Mouse (Mus musculus) spleen, postnatal 14 days (tissue): ENCODE measurements around the gene Smok3b.
A peak's percentile ranks its signal among the peaks of the same experiment; 100 is the strongest.
"Not testable (repeated sequence)": the region's sequence is repeated elsewhere in the genome, so short reads cannot be mapped to it uniquely, and the experiment has no call there.

Experiments used
- DNase-seq, 2 experiments: peaks; one replicate each; pipeline ENCODE4 v3.0.0; 2021 to 2022; ENCODE audit warnings: low spot score in 2 of 2

Smok3b gene

DNA sequence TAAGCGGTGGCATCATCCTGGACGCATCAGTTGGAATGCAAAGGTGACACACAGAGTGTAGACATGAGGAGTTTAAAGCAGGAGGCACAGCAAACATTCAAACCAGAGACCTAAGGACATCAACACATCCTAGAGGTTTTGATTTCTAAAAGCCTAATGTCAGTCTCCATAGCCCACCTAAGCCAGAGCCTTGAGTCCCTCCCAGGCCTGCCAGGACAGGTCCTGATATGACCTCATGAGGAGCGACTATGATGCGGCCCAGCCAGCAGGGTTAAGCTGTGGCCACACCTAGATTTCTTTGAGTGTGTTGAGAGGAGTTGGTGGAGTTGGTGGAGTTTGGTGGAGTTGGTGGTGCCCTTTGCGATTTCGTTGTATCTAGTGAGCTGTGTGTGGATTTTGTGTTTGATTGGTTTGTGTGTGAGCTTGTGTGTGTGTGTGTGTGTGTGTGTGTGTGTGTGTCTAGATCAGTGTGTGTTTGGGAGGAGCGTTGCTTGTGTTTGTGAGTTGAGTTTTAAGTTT, at the start of gene Smok3b, which contains the start of gene Smok3a:
TSS of gene Smok3b (plus strand) at position 469 of the 519 bp plus-strand sequence.
TSS of gene Smok3a (plus strand) at position 301 of the 519 bp plus-strand sequence.
- DNase-seq = not testable (repeated sequence)

DNA sequence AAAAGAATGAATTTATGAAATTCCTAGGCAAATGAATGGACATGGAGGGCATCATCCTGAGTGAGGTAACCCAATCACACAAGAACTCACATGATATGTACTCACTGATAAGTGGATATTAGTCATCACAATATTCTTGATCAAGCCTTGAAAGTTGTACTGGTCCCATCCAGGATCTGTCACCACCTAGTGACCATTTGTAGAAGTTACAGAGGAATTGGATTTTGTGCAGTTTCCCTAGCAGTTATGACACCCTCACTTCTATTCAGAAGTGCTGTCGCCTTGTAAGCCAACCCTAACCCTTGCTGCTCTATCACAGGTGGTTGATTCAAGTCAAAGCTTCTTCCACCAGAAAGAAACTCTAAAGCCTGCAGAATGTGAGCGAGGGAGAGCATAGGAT, 48.1 kb upstream of the Smok3b start:
- no peak for DNase-seq

DNA sequence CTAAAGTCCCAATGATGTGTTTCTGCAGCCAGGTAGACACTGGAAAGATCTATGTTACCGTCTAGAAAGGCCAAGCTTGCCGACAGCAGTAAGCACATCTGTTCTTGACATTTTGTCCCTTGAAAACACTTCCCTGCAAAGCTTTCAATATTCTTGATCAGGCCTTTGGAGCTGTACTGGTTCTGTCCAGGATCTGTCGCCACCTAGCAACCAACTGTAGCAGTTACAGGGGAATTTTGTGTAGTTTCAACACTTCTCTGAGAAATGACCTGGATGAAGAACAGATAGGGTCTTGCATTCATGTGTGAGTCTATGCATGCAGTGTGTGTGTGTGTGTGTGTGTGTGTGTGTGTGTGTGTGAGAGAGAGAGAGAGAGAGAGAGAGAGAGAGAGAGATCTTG, 47.5 kb upstream of the Smok3b start:
- no peak for DNase-seq

DNA sequence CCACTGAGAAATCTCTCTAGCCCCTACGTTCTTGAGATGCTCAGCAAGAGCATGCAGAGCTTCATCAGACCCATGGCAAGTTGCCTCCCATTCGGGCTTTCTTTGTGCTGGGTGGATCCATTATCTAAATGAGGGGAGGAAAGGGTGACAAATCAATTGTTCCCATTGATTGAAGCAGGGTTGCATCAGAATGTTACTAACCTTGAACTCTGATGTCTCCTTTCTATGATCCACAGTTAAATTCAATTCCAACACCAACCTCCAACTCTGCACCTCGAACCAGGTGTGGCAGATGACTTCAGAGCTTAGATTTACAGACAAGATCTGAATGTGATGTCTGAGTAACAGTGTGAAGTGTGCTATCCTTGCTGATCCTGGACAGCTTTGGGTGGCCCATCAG, 46.5 kb upstream of the Smok3b start:
- no peak for DNase-seq

DNA sequence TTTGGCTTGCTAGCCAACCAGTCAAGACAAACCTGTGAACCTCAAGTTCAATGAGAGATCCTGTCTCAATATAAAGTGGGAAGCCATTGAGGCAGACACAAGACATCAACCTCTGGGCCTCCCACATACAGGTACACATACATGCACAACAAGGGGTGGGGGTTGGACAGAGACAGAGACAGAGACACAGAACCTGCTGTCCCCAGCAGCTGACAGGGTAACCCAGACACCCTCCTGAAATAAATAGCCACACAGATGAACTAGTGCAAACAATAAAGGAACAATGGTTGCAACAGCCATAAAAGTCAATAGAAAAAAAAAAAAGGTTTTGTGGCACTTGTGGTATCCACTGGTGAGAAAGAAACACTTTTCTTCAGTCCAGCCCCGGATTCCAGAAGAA, 45.8 kb upstream of the Smok3b start:
- DNase-seq = no peak

DNA sequence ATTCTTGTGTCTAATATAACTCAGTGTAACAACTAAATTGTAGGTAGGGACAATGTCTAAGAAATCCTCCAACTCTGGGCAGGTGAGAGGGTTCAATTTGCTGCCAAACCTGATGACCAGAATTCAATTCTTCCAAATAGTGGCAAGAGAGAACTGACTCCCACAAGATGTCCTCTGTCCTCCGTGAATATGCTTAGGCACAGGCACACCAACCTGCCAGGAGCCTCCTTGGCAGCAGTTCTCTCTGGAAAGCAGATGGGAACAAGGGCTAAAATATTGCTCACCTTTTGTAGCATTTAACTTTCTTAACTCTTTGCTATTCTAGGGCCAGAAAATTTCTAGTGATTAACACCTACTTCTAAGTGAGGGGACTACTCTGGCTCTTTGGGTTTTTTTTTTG, 43.9 kb upstream of the Smok3b start:
- DNase-seq = no peak

DNA sequence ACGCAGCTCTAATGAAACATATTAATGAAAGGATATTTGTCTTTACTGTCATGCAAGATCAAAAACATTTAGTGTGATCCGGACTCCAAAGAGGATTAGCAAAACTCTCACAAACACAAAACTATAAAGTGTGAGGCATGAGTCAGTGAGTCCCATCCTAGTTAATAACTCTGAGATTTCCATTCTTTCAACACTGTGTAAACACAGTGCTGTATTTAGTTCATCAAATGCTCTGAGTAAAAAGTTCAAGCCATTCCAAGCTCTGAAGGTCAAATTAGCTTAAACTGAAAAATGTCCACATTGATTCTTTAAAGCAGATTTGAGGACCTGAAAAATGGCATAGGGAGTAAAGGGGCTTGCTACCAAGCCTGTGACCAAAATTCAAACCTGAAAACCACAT, 42.1 kb upstream of the Smok3b start:
- DNase-seq = no peak

DNA sequence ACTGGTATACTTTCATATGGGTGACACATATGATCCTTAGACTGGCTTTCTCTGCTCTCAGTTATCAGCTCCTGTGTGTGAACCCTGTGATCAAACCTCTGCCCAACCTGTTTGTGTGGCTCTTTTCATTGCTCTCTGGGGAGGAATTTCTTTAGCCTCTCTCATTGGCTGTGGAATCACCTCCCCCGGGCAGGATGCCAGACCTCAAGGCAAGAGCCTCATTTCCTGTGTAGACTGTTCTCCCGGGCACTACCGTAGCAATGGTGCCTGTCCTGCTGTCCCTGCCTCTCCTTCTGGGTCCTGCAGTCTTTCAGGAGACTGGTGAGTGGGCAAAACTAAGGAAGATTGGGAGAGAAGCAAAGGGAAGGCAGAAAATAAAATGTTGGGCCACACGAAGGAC, 39.9 kb upstream of the Smok3b start, which contains the start of gene Azgp1:
TSS of gene Azgp1 (plus strand) at position 221 of the 400 bp plus-strand sequence.
- DNase-seq = no peak

DNA sequence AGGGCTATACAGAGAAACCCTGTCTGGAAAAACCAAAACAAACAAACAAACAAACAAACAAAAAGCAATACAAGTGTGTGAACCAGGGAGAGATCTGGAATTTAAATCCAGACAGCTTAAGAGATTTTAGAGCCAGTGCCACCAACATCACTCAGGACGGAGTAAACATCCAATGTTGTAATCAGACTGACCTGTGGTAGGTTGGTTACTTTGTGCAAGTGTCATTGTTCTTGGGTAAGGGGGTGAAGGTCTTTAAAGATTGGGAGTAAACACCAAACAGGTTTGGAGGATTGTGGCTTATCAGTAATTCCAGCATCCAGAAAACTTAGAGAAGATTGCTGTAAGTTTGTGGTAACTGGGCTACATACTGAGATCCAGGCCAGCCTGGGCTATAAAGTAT, 34.9 kb upstream of the Smok3b start:
- DNase-seq = no peak

DNA sequence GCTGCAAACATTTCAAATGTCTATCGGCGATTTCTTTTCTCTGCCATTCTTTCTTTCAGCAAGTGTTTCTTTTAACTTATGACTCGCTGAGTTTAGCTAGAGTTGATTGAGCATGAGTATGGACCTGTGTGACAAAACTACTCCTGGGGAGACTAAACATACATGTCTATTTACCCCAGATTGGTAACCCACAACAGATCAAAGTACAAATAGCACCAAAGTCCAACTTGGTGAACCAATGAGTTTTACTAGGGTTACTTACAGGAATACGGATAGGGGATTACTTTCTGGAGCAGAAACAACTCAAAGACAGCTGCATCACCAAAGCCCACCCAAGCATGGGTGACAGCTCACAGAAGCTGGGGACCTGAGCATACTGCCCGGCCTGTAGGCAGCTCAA, 11.8 kb upstream of the Smok3b start:
- no peak for DNase-seq

DNA sequence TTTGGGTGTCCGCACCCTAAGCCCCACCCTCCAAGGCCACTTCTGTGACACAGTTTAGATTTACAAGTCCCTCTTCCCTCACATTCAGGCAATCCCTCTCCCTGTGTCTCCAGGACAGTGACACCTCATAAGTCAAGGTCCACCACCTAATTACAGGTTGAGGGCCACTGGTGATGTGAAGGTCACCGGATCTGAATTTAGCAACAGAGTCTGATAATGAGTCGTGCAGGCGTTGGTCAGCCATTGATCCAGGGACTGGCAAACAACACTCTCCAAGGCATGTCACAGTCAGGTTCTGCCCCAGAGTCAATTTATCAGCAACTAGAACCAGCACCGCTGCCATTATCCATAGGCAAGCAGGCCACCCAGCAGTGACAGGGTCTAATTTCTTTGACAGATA, 8.8 kb upstream of the Smok3b start:
- DNase-seq = no peak

DNA sequence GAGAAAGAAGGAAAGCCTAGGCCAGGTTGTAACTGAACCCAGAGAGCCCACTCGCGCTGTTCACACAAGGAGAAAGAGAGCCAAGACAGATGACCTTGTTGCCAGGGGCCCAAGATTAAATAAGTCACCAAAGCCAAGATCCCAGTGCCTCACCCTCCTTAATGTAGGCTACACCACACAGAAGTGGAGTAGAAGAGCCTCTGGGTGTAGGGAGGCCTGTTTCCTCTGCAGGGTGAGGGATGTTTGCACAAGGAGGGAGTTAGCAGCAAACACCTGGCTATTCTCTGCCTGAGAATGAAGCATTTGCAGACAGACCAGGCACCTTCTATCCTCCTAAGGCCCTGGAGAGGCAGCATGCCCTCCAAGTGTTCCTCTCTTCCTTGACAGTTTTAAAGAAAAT, 4.7 kb upstream of the Smok3b start:
- DNase-seq = no peak

DNA sequence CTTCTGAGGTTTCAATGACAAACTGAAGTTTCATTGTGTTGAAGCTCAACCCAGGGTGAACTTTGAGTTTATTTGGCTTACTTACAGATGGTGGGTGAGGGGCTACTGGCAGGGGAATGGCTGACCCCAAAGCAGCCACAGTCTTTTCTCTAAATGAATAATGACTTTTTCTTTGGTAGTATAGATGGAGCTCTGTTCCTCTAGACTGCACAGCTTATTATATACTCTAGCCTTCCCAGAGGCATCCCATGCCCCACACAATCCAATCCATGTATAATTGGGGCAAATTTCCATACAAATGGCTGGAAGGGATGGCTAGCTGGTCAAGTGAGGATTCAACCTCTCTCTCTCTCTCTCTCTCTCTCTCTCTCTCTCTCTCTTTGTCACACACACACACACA, 4.2 kb upstream of the Smok3b start:
- no peak for DNase-seq

DNA sequence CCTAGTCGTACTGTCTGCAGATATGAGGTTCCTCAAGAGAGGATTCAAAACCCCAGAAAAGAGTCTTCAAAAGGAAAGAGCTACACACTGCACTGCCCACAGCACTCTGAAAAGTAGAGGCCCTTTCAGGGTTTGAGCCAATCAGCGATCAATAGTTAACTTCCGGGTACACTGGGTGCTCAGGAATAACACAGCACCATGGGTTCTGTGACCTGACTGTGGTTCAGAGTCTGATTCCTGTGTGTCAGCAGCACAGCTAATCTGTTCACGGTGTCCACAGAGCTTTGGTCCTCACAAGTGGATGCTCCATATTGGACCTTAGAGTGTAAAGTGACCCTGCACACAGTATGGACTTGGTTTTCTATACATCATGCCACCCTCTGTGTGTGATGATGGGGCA, 1.7 kb upstream of the Smok3b start:
- not testable (repeated sequence) for DNase-seq

DNA sequence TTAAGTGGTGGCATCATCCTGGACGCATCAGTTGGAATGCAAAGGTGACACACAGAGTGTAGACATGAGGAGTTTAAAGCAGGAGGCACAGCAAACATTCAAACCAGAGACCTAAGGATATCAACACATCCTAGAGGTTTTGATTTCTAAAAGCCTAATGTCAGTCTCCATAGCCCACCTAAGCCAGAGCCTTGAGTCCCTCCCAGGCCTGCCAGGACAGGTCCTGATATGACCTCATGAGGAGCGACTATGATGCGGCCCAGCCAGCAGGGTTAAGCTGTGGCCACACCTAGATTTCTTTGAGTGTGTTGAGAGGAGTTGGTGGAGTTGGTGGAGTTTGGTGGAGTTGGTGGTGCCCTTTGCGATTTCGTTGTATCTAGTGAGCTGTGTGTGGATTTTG, 31.7 kb downstream of the Smok3b start, which contains the start of gene Smok3c:
TSS of gene Smok3c (plus strand) at position 301 of the 400 bp plus-strand sequence.
- DNase-seq = not testable (repeated sequence)

DNA sequence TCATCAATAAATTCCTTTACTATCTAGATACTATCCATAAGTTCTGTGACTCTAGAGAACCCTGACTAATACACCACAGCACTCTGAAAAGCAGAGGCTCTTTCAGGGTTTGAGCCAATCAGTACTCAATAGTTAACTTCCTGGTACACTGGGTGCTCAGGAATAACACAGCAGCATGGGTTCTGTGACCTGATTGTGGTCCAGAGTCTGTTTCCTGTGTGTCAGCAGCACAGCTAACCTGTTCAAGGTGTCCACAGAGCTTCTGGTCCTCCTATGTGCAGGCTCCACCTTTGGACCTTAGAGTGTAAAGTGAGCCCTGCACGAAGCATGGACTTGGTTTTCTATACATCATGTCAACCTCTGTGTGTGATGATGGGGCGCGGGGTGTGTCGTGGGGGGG, 52.6 kb downstream of the Smok3b start:
- DNase-seq = no peak

DNA sequence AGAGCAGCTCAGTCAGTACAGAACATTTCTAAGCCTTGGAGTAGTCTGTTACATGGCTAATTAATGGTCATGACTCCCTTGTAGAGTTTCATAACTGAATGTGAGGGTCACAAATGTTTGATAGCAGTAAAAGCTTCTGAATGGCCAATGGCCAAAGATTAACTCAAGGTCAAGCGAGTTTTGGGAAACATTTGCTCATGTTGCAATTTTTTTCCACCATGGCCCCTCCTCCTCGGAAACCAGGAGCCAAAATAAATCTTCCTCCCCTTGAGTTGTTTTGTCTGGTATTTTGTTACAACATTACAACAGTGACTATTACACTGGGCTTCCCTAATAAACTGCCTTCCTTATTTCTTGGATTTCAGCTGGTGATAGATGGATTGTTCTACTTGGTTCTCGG, 54.5 kb downstream of the Smok3b start:
- no peak for DNase-seq

DNA sequence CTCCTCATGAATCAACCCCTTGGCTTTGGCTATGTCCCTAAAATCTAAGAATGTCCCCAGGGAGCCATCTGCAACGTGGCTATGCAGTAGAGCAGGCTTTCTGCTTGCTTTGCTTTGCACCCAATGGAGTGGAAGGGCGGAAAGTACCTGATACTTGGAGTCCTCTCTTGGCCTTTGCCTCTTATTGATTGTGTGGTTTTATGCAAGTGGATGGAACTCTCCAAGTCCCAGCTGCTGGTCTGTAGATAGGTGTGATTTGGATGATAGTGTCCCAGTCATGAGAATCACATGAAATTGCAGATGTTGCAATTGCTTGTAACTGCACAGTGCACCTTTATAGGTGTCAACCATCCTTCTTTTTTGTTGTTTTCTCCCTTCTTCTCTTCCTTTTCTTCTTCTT, 54.9 kb downstream of the Smok3b start:
- no peak for DNase-seq

DNA sequence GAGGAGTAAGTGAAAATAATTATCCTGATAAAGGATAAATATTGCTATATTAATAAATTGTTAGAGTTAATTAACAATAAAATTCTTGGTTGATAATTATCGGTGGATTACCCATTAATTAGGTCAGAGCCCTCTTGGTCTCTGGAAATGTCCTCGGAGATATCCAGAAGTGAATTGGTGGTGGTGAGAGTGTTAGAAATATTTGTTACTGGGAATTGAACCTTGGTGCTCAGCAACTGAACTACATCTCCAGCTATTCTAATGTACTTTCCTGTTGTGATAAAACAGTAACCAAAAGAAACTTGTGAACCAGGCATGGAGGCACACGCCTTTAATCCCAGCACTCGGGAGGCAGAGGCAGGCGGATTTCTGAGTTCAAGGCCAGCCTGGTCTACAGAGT, 59.2 kb downstream of the Smok3b start:
- DNase-seq = no peak

DNA sequence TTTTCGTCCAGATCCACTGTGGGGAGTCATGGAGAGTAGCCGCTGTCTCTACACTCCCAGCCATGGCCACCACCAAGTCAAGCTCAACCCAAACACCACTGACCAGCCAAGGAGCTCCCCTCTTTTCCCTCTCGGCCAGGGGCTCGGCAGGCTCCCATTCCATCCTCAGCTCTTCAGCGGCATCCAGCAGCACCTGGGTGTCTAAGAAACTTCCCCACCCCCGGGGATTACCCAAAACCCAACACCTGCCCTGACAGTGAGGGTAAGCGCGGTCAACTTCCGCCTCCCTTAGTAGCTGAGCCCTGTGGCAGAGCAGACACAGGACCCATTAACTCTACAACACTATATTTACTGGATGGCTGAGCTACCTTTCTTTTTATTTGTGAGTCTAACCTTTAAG, 60.2 kb downstream of the Smok3b start:
- DNase-seq = no peak

DNA sequence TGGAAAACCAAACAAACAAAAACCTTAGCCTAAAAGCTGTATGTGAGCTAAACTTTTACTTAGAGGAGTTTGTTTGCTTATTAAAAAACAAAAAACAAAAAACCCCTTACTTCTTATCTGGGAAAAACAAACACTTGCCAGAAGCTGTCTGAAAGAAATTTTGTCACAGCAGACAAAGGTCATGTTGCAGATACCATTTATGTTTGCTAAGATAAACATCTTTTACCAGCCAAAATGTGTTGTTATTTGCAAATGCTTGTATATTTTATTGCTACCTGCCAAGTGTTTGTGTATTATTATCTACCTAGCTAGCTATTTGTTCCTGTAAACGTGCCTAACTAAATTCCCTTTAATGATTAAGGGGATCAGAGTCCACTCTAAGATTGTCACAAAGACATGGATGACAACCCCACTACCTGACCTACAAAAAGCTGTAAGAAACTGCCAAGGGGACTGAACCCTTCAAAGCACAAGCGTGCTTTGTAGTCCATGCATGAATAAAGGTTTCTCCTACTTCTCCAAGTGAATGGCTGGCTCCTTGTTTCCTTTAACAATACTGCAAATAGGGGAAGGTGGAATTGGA, 62.2 kb downstream of the Smok3b start:
- DNase-seq = no peak

DNA sequence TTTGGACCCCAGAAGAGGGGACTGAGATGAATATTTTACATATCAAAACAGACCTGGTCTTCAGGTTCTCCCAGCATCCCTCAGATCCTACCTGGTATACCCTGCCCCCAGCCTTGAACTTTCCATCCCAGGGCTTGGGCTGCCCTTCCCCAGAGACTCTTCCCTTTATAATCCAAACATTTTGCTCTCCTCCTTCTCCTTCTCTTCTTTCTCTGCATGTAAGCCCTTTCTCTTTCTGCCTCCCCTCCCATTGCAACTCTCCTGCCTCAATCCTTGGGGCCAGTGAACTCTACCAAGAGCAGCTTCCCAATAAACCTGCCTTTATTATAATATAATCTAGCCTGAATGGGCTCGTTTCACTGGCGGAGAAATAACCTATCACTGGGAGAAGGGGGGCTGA, 62.7 kb downstream of the Smok3b start:
- no peak for DNase-seq

DNA sequence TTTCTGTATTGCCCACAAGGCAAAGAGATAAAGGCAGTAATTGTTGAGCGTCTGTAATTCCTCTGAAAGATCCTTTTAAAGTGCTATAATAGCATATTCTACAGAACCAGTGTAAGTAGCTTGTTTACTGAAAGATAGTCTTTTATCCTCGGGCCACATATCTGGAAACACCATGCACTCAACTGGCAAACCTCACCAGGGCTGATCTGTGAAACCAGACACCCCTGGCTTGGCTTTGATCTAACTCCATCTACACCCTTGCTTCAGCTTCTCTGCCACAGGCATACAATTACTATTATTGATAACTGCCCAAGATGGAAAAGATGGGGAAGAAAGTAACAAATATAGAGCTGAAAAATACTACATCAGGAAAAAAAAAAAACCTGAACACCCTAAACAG, 63.3 kb downstream of the Smok3b start:
- DNase-seq = no peak

DNA sequence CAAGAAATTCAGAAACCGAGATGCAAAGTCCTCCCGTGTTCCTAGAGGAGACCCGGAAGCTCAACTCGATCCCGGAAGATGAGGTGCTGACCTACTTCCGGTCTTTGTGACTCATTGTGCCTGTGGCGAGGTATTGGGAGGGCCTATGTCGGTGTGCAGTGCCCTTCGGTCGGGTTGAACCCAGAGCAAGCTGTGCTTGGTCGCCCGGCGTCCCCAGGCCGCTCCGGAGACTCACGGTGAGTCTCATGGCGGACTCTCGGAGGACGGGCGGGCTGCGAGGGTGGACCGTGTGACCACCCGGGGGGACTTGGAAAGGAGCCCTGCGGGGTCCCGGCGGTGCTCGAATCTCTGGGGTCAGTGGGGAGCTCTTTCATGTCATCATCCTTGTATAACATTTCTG, 63.8 kb downstream of the Smok3b start, which contains the start of gene Zkscan1:
TSS of gene Zkscan1 (plus strand) at position 89 of the 400 bp plus-strand sequence.
- peak; percentile 46 to 55 for DNase-seq
